Mouse (Mus musculus): ENCODE data around the gene 2210016L21Rik.
"Not testable (repeated sequence)": the region's sequence is repeated elsewhere in the genome, so short reads cannot be mapped to it uniquely, and the experiment has no call there.

2210016L21Rik gene

DNA sequence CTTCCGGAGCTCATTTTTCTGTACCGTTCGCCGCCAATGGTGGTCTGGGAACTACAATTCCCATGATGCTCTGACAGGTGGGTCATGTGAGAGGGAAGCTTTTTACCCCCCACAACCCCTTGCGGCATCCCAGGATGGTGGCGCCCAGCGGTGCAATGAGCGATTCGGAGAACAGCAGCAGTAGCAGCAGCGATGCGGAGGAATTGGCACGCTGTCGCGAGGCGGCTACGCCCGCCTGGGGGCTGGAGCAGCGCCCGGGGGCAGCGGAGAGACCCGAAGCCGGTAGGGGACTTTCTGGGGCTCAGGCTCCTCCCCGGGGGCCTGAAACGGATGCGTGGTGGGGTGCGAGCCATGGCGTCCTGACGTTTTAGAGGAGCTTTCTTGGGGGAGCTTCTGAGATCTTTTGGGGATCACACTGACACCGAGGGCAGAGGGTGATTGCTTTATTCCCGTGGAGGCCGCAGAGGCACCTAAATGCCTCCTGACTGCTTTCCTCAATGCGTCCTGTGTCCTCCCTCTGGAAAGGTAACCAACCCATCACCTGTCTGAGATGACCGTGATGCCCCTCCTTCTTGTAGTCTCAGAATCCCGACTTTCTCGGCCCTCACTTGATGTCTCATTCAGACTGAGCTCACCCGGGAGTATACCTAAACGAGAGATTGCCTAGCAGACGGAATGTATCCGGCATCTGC lies at the start of gene 2210016L21Rik:
2210016L21Rik (plus strand) TSS at position 85 of the 692 bp plus-strand sequence.
- DNase-seq = peak; percentile 82 to 87

DNA sequence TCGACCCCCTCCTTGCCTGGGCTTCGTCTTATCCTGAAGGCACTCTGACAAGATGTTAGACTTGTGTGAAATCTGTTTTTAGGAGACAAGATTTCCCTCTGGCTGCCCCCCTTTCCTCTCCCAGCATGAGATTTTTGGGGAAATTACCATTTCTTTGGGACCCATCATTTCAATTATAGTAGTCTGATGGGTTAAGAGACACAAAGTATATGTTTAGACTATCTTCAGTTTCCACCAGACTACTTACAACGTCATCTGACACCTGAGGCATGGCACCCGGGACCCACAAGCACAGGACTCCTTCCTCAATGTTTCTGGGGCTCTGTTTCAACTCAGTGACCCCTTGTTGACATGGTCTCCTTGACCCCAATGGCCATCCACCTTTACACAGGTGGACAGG lies 46.4 kb upstream of the 2210016L21Rik start:
- no peak for DNase-seq

DNA sequence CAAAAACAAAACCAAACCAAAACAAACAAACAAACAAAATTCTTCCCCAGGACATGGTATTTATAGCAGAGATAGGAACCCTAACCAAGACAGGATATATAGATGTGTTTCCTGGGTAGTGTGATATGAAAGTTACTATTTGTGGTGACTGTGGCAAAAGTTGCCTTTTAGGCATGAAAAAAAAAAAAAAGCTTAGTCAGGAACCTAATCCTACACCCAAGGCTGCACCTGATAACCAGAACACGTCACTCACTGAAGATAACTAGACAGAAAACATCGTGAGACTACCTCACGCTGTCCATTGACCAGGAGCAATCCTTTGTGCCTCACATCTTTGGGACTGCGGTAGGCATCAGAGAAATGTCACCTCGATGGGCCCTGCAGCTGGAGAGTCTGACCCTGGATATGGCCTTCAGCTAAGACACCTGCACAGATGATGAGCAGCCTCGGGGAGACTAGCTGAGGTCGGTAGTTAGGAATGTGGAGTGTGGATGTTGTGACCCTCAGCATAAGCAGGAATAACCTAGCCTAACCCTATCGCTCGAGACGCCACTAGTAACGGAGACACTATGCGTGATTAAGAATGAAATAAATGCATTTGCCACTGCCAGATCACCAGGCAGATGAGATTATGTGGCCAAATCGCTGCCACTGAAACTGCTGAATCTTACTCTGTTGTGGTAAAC lies 45.1 kb upstream of the 2210016L21Rik start, which contains the start of gene Oasl2:
Oasl2 (plus strand) TSS at position 249 of the 686 bp plus-strand sequence.
- no peak for DNase-seq

DNA sequence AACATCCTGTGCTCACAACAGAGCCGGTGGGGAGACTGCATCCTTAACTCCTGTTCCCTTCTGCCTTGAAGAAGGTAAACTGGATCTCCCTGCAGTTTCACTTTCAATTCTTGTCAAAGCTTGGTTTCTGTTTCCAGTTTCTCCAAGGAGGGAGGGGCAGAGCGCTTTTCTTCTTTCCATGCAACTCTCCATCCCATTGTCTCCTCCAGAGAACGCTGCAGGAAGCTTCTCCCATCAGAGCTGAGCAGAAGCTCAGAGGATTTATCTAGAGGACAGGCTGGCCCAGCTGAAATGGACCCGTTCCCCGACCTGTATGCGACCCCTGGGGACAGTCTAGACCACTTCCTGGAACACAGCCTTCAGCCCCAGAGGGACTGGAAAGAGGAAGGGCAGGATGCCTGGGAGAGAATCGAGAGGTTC lies 44.6 kb upstream of the 2210016L21Rik start:
- DNase-seq = no peak

DNA sequence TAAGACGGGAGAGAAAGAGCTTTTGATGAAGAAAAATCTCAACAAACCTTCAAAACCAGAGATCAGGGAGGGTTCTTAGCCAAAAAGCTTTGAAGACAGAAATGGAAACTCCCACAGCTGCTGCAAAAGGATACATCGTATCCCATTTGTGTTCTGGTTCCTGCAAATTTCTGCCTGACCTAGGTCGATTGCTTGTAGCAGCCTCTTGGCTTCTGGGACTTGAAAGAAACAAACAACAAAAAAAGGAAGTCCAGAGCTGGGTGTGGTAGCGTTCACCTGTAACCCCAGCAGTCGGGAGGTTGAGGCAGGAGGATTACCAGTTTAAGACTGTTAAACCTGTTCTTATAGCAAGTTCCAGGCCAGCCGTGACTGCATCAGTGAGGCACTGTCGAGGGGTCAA lies 43.1 kb upstream of the 2210016L21Rik start:
- no peak for DNase-seq

DNA sequence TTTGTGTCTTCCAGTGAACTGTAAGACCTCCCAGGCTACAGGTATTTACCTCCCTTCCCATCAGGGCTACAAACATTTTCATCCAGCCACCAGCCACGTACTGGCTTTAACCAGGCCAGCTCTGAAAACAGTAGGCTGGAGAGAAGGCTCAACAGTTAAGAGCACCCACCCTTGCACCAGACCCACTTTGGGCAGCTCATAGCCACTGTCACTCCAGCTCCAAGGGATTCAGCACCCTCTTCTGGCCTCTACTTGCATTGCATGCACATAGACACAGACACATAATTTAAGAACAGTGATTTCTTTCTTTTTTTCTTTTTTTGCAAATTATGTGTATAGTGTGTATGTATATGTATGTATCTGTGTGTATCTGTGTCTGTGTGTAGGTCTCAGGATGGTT lies 39.5 kb upstream of the 2210016L21Rik start:
- no peak for DNase-seq

DNA sequence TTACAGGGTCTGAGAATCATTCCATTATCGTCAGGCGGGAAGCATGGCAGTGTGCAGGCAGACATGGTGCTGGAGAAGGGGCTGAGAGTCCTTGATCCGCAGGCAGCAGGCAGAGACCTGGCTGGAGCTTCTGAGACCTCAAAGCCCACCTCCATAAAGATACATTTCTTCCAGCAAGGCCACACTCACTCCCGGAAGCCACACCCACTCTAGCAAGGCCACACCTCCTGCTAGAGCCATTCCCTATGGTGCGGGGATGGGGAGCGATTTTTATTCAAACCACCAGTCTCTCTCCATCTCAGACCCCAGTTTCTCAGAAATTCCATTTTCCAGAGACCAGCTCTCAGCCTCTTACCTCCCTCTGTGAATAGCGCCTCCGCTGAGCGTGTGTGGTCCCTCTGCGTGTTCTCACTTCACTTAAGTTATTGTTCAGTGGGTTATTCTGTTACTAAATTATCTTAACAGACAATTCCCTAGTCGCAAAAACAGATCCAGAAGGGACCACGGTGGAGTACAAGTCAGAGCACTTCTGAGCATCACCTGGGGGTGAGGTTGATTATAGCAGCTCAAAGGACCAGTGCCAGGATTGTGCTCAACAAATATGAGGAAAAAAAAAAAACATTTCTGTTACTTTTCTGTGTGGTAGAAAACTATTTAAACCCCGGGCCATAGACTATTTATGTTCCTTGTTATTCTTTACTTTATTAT lies 33.2 kb upstream of the 2210016L21Rik start:
- DNase-seq = no peak

DNA sequence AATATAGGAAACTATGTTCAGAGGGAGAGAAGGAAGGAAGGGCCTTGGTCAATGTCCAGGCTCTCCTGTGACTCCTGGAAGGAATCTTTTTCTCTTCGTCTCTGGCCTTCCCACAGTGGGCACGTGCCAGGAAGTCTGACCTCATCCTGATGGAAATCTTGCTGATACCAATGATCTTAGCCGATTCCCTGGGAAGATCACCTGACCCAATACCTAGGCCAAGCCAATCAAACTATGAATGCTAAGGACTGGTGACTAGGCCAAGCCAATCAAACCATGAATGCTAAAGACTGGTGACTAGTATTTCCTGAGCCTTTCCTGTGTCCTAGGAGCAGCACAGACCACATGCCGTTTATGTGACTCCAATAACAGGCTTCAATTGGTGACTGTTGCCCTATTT lies 28.3 kb upstream of the 2210016L21Rik start:
- DNase-seq = no peak

DNA sequence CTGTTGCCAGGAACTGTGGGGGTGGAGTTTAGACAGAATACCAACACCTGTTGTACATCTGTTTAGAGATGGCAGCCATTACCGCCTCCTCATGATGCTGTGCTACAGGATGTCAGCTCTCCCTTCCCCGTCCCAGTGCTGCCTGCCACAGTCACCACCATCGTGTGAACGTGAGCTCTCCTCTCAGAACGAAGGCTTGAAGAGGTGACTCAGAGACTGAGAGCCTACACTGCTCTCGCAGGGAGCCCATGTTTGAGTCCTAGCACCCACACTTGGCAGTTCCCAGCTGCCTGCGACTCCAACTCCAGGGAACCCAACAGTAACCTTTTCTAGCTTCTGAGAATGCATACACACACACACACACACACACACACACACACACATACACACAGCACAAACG lies 27.1 kb upstream of the 2210016L21Rik start:
- DNase-seq = no peak

DNA sequence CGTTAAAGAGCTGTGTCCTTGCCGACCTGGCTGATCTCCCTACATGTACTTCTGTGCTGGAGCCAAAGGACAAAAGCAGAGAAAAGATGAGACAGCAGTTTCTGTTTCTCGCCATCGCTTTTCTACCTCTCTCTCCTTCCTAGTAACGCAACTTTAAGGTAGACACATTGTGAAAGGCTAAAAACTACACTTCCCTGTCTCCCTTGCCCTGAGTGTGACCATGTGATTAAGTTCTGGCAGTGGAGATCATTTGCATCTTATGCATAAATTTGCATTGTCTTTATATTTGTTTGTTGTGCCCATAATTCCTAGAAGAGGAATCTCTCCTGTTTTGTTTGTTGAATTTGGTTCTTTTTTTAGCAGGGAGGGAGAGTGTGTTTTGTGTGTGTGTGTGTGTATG lies 26.1 kb upstream of the 2210016L21Rik start:
- no peak for DNase-seq

DNA sequence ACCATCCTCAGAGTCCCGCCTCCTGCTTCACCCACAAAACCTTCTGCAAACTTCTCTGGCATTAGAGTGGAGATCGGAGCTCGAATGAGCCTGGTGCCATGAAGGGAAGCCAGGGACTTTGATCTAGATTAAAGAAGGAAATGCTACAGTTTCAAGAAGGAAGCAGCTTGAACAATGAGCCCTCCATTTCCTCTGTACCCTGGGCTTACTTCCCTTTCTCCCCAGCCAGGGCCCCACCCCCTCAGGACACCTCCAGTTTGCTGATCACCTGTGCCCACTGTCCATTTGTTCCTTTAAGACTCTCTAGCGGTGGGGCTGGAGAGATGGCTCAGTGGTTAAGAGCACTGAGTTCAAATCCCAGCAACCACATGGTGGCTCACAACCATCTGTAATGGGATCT lies 25.2 kb upstream of the 2210016L21Rik start:
- no peak for DNase-seq

DNA sequence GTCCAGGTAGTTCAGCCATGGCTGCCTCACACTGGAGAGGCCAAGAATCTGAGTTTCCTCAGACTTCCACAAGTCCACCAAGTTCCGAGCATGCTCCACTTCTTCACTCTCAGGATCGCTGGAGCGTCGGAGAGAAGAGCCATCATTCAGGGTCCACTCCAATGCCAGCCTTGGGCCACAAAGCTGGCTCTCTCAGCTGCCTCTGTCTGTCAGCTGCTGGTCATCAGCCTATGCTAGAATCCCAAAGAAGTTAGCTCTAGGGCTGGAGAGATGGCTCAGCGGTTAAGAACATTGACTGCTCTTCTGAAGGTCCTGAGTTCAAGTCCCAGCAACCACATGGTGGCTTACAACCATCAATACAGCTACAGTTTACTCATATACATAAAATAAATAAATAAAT lies 24.6 kb upstream of the 2210016L21Rik start:
- DNase-seq = not testable (repeated sequence)

DNA sequence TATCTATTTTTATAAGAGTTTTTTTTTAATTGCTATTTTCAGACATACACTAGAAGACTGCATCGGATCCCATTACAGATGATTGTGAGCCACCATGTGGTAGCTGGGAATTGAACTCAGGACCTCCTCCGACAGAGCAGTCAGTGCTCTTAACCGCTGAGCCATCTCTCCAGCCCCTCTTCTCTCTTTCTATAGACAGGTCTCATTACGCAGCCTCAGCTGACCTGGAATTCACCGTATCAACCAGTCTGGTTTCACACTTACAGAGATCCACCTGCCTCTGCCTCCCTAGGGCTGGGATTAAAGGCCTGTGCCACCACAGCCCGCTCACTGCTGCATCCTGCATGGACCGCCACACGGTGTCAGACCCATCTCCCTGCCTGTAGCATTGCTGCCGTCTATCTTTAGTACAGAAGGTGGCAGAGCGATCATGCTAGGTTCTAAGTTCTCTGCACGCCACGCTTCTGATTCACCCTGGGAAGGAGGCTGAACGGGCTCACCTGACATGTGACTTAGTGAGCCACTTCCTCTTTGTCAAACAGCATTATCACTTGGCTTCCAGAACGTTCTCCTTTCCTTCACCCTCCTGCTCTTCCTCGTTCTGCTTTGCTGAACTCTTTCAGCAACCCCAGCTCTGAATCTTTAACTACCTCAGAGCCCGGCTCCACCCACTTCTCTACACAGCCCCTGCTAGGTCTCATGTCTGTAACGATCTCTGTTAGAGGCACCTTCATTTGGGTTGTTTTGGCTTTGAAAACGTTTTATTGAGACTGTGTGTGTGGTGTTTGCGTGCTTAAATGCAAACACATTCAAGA lies 20.2 kb upstream of the 2210016L21Rik start:
- peak; percentile 61 to 81 for DNase-seq

DNA sequence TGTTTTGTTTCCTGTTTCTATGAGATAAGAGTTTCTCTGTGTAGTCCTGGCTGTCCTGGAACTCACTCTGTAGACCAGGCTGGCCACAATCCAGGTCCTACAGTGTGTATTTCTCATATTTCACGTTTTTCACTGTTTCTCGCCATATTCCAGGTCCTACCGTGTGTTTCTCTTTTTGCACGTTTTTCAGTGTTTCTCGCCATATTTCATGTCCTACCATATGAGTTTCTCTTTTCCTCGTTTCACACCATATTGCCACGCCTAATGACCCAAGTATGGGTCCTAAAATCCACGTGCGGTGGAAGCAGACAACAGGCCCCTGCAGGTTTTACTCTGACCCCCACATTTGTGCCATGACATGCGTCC lies 19.6 kb upstream of the 2210016L21Rik start:
- no peak for DNase-seq

DNA sequence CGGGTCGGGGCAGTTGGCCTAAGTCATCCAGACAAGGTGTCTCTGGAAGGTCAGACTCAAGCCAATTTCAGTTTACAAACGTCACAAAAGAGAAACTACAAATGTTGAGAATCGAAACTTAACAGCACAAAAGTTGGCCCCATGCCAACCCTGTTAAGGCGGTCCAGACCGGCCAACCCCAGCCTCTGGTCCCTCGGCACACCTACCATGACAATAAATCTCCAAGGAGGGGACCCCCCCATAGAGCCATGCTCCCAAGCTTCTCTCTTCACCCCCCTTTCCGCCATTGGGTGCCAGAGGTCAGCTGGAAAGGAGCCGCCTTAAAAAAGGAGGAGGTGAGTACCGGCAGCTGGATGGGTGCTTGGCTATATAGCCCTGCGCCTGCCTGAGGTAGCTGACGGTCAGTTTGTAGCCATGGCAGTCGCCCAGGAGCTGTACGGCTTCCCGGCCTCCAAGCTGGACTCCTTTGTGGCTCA lies 18.9 kb upstream of the 2210016L21Rik start, which contains the start of gene Oasl1:
Oasl1 (plus strand) TSS at position 243 of the 476 bp plus-strand sequence.
- DNase-seq = peak in 1 of 2 experiments; percentile 39

DNA sequence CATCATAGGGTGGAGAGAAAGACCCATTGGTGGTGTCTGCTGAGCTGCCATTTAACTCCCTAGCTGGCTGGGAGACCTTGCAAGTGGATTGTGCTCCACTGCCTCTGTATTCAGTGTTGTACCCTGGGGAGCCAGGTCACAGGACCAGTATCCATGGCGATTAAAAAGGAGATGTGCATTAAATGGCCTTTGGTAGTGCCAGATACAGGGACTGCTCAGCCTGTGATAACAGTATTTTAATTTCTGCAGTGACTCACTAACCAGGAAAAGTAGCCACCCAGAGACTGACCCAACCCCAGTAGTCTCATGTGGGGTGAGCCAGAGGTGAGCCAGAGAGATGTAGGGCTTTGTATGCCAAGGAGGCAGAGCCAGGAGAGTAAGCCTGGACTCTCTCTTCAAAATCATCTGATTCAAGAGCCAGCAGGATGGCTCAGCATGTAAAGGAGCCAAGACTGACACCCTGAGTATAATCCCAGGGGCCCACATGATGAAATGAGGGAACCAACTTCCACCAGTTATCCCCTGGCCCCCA lies 15.7 kb upstream of the 2210016L21Rik start:
- no peak for DNase-seq

DNA sequence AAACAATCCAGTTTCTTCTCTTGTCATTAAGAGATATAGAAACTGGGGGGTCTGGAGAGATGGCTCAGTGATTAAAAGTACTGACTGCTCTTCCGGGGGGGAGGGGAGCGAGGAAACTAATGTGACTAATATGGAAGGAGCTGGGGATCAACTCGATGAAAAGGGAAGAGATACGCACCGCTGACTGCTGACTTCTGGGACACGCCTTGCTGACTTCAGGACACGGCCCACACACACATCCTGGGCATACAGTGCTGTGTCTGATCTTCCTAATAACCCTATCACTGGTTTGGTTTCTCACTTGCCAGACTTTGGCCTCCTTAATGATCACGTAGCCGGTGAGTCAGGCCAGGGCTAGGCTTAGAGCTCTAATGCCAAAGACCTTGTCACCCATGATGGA lies 15.2 kb upstream of the 2210016L21Rik start:
- no peak for DNase-seq

DNA sequence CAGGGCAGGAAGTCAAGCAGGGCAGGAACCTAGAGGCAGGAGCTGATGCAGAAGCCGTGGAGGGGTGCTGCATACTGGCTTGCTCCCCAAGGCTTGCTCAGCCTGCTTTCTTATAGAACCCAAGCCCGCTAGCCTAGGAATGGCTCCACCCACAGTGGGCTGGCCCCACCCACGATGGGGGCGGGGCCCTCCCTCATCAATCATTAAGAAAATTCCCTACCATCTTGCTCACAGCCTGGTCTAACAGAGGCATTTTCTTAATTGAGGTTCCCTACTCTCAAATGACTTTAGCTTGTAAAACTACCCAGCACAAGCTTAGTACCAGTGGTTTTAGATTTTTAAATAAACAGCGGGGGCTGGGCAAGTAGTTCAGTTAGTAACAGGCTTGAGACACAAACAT lies 10.3 kb upstream of the 2210016L21Rik start:
- DNase-seq = no peak

DNA sequence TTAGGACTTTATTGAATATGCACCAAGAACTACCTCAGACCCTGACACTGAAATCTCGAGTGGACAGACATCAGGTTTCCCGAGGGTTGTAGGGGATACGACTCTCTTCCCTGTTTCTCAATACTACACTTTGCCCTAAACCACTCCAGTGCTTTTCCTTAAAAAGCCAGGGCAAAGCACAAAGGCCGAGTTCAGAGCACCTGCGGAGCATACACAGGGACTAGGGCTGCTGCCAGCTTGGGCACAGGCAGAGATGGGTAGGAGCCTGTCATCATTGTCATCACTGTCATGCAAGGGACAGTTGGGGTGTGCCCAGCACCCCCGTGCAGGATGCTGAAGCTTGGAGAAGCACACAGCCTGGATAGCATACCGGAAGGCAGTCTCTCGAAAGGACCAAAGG lies 8.8 kb upstream of the 2210016L21Rik start:
- no peak for DNase-seq

DNA sequence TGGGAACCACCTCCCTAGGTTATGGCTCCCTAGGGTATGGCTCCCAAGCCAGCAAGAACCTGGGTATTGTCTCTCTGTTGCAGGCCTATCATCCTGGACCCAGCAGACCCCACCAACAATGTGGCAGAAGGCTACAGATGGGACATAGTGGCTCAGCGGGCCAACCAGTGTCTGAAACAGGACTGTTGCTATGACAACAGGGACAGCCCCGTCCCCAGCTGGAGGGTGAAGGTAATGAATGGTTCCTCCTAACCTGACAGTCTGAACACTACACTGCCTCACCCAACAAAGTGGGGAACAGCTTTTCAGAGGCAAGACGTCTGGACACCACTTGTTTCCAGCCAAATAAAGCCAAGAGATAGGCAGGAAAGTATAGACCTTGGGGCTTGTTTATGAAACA lies 6.1 kb upstream of the 2210016L21Rik start:
- no peak for DNase-seq

DNA sequence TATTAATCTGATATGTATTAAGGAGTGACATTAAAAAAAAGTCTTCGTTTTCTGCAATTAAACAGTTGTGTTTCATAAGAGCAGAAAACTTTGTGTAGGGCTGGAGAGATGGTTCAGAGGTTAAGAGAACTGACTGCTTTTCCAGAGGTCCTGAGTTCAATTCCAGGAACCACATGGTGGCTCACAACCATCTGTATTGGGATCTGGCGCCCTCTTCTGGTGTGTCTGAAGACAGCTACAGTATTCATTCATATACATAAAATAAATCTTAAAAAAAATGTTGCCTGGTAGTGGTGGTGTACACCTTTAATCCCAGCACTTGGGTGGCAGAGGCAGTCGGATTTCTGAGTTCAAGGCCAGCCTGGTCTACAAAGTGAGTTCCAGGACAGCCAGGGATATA lies 820 bp upstream of the 2210016L21Rik start:
- not testable (repeated sequence) for DNase-seq

DNA sequence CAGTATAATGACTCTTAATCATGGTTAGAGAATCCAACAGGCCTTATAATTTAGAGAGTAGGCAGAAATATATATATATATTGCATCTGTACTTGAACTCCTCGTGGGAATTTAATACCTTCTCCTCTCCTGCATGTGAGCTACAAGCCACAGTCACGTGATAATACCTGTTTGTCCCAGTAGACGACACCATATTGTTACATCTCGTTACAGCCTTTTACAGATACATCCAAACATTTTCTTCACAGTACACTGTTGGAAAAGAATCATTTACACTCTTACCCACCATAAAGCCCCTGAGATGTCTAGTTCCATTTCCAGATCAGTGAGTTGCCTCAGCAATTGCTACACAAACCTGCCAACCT lies 790 bp downstream of the 2210016L21Rik start:
- no peak for DNase-seq

DNA sequence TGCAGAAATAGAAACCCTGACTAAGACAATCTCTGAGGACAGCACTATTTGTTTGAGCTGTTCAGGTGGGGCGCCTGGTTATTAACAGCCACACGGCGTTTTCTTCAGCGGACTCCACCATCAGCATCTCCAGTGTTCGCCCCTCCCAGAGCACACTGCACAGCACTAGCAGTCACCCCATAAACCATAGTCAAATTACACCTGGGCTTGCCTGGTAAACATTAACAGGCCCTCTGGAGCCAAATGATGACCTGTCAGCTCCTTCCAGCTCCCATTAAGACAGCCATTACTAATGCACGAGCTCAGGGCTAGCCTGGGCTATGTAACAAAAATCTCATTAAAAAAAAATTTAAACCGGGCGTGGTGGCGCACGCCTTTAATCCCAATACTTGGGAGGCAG lies 3.1 kb downstream of the 2210016L21Rik start:
- DNase-seq = no peak
